Mouse (Mus musculus): ENCODE data around the gene Timp3. TPM values are rescaled to one million over a fixed set of nuclear protein-coding genes. Genes with fewer than 3 reads are reported as not detected.
A peak's percentile ranks its signal among the peaks of the same experiment; 100 is the strongest.
"Not testable (repeated sequence)": the region's sequence is repeated elsewhere in the genome, so short reads cannot be mapped to it uniquely, and the experiment has no call there.

Timp3 gene
- total RNA-seq, 2 experiments from 2014 or later: 61.8 to 62.0 TPM

- TF ChIP-seq CTCF (conservative IDR thresholded peaks at IDR 0.05): no peak
Observed at GRCm38 (mm10) chr10:86374061-86374460, 73.9 kb downstream of the Timp3 start.

DNA sequence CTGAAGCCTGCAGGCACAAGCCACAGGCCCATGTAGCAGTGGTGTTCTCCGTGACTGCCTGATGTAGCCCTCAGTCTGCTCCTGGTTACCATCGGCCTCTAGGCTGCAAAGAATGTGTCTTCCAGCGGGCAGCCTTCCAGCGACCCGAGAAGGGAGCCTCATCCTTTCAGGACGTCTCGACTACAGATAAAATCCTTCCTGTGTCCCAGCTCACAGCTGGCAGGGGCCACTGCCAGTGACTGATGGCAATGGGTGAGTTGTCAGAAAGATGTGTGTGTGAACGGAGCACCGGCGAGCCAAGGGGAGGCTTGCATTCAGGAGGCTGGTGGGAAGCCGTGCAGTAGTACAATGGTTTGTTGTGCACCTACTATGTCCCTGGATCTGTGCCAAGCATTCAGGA is 75.7 kb downstream of the Timp3 start:
- no peak for TF ChIP-seq CTCF (conservative IDR thresholded peaks at IDR 0.05)
- no peak overlapping the region for H3K4me3 ChIP-seq
- DNase-seq (ENCODE audit: low spot score in 2 of 2): no peak
- H3K27ac ChIP-seq: no peak overlapping the region

More at GRCm38 (mm10) chr10:86374061-86374460, 73.9 kb downstream of the Timp3 start:
- Histone ChIP-seq H3K27ac (no peak overlapping the region), H3K4me3 (no peak overlapping the region)
- DNase-seq (ENCODE audit: low spot score in 2 of 2): no peak

DNA sequence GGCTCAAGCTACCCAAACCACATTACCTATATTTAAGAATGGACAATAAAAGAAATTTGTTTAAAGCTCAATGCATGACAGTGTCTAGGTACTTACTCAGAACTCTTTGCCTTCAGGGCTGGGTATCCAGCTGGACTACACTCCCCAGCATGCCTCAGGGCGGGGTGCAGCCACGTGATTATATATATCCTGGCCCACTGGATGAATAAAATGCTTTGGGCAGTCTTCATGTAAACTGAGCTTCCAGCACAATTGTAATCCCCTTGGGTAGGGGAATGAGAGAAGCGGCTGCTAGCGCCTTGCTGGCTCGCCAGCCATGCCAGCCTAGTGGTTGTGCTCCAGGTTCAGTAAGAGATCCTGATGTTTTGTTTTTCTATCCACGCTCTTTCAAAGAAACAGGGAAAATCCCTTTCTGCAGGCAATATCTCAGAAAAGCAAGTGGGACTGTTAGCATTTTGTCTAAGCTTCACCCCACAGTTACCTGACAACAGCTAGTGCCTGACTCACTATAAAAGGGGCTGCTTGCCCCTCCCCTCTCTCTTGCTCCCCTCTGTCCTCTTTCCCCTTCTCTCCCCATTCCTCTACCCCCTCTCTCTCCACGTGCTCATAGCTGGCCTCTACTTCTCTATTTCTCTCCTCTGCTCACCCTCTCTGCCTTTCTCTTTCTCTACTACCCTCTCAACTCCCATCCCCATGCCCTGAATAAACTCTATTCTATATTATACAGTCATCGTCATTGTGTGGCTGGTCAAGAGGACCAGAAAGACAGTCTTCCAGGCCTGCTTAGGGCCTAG is 76.4 kb downstream of the Timp3 start:
- TF ChIP-seq CTCF (conservative IDR thresholded peaks at IDR 0.05): no peak
- Histone ChIP-seq H3K27ac (peak overlapping the region; percentile 49; the same call in 1 of the 2 replicates), H3K4me3 (no peak overlapping the region)
- DNase-seq (ENCODE audit: low spot score in 2 of 2): no peak

DNA sequence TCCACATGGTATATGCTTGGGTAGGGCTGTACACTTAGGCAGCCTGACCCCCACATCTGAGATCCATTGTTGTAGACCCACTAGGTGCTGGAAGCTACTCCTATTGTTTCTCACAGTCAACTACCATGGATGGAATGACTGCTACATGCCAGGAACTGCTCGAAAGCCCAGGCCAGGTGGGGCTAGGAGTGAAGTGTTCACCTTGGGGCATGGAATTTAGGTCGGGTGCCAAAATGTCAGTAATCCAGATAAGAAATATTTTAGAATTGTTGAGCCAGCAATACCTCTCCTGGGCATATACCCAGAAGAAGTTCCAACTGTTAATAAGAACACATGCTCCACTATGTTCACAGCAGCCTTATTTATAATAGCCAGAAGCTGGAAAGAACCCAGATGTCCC is 78.6 kb downstream of the Timp3 start:
- H3K4me3 ChIP-seq; DNase-seq (ENCODE audit: low spot score in 2 of 2); H3K27ac ChIP-seq: not testable (repeated sequence)

GRCm38 (mm10) chr10:86380626-86381025 is 80.5 kb downstream of the Timp3 start:
- Histone ChIP-seq H3K4me3 (no peak overlapping the region), H3K27ac (no peak overlapping the region)
- no peak for DNase-seq (ENCODE audit: low spot score in 2 of 2)
- no peak for TF ChIP-seq CTCF (conservative IDR thresholded peaks at IDR 0.05)

- H3K4me3 ChIP-seq: no peak overlapping the region
- no peak overlapping the region for H3K27ac ChIP-seq
- TF ChIP-seq CTCF (conservative IDR thresholded peaks at IDR 0.05): no peak
- no peak for DNase-seq (ENCODE audit: low spot score in 2 of 2)
Observed at GRCm38 (mm10) chr10:86381150-86381921, 81.2 kb downstream of the Timp3 start.

- Histone ChIP-seq H3K4me3 (no peak overlapping the region), H3K27ac (no peak overlapping the region)
- no peak for DNase-seq (ENCODE audit: low spot score in 2 of 2)
- TF ChIP-seq CTCF (conservative IDR thresholded peaks at IDR 0.05): no peak
Observed at GRCm38 (mm10) chr10:86381922-86382260, 81.7 kb downstream of the Timp3 start.

- no peak overlapping the region for H3K4me3 ChIP-seq
- TF ChIP-seq CTCF (conservative IDR thresholded peaks at IDR 0.05): no peak
- no peak for DNase-seq (ENCODE audit: low spot score in 2 of 2)
- no peak overlapping the region for H3K27ac ChIP-seq
Observed at GRCm38 (mm10) chr10:86384655-86385054, 84.5 kb downstream of the Timp3 start.

GRCm38 (mm10) chr10:86385656-86386055 is 85.5 kb downstream of the Timp3 start:
- Histone ChIP-seq H3K4me3 (no peak overlapping the region), H3K27ac (no peak overlapping the region)
- no peak for DNase-seq (ENCODE audit: low spot score in 2 of 2)
- TF ChIP-seq CTCF (conservative IDR thresholded peaks at IDR 0.05): no peak

DNA sequence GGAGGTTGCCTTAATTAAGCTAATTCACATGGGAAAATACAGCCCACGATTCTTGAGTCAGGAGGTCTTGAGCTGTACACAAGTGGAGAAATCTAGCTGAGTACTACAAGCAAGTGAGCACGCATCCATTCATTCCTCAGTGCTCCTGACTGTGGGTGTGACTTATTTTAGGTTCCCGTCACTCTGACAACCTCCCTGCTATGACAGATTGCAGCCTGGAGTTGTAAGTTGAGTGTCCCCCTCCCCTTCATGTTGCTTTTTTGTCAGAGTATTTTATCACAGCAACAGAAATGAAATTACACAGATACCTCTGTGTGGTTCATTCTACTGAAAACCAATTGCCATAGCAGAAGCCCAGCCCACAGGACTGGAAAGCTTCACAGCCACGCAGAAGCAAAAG is 86.1 kb downstream of the Timp3 start:
- Histone ChIP-seq H3K27ac (no peak overlapping the region), H3K4me3 (no peak overlapping the region)
- no peak for TF ChIP-seq CTCF (conservative IDR thresholded peaks at IDR 0.05)
- peak in 1 of 2 experiments; percentile 49 for DNase-seq (ENCODE audit: low spot score in 2 of 2)

DNA sequence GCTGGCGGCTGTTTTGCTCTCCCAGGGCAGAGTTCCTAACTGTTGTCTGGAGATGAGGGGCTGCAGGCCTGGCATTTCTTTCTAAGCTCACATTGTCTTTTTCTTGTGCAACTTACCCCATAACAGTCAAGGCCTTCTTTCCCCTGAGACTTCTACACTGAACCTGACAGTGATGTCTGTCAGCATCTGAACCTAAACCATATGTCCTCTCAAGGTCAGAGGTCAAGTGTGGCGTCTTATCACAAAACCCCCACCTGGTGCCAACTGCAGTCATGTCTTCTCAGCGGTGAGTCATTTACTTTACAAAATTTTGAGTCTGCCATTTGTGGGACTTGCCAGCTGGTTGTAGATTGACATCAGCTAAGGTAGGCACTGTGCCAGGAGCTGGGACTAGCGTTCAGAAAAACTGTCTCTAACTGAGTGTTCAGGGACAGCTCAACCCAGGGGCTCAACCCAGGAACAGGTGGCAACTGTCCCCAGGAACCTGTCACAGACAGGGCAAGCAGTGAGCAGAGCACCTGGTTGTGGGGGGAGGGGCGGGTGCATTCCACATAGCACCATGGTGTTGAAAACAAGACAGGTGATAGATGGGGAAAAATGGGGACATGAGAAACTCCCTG is 87.8 kb downstream of the Timp3 start:
- Histone ChIP-seq H3K4me3 (no peak overlapping the region), H3K27ac (no peak overlapping the region)
- DNase-seq (ENCODE audit: low spot score in 2 of 2): peak; percentile 46 to 51
- TF ChIP-seq CTCF (conservative IDR thresholded peaks at IDR 0.05): no peak

DNA sequence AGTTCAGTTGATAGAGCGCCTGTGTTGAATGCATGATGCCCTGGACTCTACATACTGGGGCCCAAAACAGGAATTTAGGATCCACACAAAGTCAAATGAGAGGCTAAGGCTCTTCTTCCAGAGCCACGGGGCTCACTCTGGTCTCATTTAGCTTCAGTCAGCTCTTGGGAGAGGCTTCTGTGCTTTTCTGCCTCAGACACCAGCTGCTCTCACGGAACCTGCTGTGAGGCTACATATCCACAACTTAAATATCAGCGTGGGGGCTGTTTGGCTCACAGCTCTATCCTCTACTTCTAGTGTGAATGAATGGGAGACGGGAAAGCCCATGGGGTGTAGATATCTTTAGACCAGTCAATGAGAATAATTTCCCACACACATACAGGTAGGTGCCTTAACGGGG is 88.6 kb downstream of the Timp3 start:
- no peak overlapping the region for H3K27ac ChIP-seq
- peak in 1 of 2 experiments; percentile 53 for DNase-seq (ENCODE audit: low spot score in 2 of 2)
- no peak for TF ChIP-seq CTCF (conservative IDR thresholded peaks at IDR 0.05)
- no peak overlapping the region for H3K4me3 ChIP-seq

DNA sequence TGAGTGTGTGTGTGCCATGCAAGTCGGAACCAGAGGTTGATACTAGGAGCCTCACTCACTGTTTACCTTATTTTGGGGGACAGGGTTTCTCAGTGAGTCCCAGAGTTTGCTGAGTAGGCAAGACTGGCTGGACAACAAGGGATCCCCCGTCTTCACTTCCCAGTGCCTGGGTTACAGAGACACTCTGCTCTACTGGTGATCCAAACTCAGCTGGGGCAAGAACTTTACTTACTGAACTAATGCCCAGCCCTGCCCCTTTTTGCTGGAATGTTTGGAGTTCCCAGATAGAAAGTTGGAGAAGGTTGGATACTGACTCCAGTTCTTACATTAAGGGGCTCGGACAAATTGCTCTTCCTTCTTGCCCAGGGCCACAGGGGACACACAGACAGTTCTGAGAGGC is 89.2 kb downstream of the Timp3 start:
- TF ChIP-seq CTCF (conservative IDR thresholded peaks at IDR 0.05): no peak
- Histone ChIP-seq H3K4me3 (no peak overlapping the region), H3K27ac (no peak overlapping the region)
- DNase-seq (ENCODE audit: low spot score in 2 of 2): no peak
